Mouse (Mus musculus) large intestine, adult 2 months (tissue): ENCODE measurements around the gene Mfrp. TPM values are rescaled to one million over a fixed set of nuclear protein-coding genes. Genes with fewer than 3 reads are reported as not detected.

Source experiments
- DNase-seq: peaks from one replicate; pipeline ENCODE4 v3.0.0-alpha.2; 2012; ENCODE audit warnings: low read depth, low spot score
- WGBS: fragments of 180-500 bp; shearing (Covaris S2); methylation state at CpG from one replicate; pipeline ENCODE4 v1.1.7; 2018; 5-methylcytosine and 5-hydroxymethylcytosine counted together
- polyA plus RNA-seq: library from polyadenylated mRNA; depleted of rRNA; stranded (reverse); fragments of >200 nt; gene quantifications from 2 replicates; pipeline ENCODE4 v1.2.3, GENCODE M21; 2012; rRNA removed

Mfrp gene
- polyA plus RNA-seq = 0.03 TPM in 1 of 2 replicates, not detected in the other

GRCm38 (mm10) chr9:44101490-44101889 is at the start of gene Mfrp:
Gene Mfrp (plus strand): TSS chr9:44101729.
- no peak for DNase-seq
- WGBS = 87% methylated on average over 9 of the region's 9 CpGs

GRCm38 (mm10) chr9:44052855-44053254 is 48.7 kb upstream of the Mfrp start:
- no peak for DNase-seq
- 57% methylated on average over 3 of the region's 3 CpGs for WGBS

DNA sequence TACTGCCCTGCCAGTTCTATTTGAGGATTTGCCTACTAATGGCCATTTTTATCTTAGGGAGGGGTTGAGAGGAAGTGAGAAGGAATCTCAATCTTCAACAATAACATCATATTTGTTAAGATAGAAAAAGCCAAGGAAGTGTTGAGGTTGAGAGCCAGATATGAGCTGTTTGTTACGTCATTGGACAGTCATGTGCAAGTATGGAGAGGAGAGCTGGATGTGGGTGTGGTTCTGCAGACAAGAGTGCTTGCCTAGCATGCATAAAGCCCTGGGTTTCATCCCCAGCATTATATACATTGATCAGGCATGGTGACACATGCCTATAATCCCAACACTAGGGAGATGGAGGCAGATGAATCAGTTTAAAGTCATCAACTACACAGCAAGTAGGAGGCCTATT is 47.6 kb upstream of the Mfrp start:
- DNase-seq = no peak
- WGBS = 41% methylated on average over 1 of the region's 1 CpGs

GRCm38 (mm10) chr9:44058606-44059005 is 42.9 kb upstream of the Mfrp start:
- no peak for DNase-seq
- 86% methylated on average over 6 of the region's 6 CpGs for WGBS

GRCm38 (mm10) chr9:44065177-44065576 is 36.4 kb upstream of the Mfrp start:
- WGBS = 26% methylated on average over 1 of the region's 1 CpGs

GRCm38 (mm10) chr9:44066785-44067225 is 34.7 kb upstream of the Mfrp start, which contains the start of gene Usp2:
Gene Usp2 (plus strand): TSS chr9:44067021.
- WGBS = under 1% methylated on average over 38 of the region's 38 CpGs
- peak; percentile 92 for DNase-seq

More at GRCm38 (mm10) chr9:44065177-44065576, 36.4 kb upstream of the Mfrp start:
- DNase-seq = no peak

- WGBS = 11% methylated on average over 15 of the region's 15 CpGs
Measured at GRCm38 (mm10) chr9:44067241-44067959, 34.1 kb upstream of the Mfrp start.

GRCm38 (mm10) chr9:44067960-44068330 is 33.6 kb upstream of the Mfrp start:
- WGBS = 83% methylated on average over 6 of the region's 6 CpGs
- no peak for DNase-seq

More at GRCm38 (mm10) chr9:44067241-44067959, 34.1 kb upstream of the Mfrp start:
- no peak for DNase-seq

GRCm38 (mm10) chr9:44069252-44069651 is 32.3 kb upstream of the Mfrp start:
- 60% methylated on average over 7 of the region's 7 CpGs for WGBS

GRCm38 (mm10) chr9:44070113-44070843 is 31.3 kb upstream of the Mfrp start:
- WGBS = 80% methylated on average over 14 of the region's 14 CpGs
- no peak for DNase-seq

More at GRCm38 (mm10) chr9:44069252-44069651, 32.3 kb upstream of the Mfrp start:
- DNase-seq = no peak

DNA sequence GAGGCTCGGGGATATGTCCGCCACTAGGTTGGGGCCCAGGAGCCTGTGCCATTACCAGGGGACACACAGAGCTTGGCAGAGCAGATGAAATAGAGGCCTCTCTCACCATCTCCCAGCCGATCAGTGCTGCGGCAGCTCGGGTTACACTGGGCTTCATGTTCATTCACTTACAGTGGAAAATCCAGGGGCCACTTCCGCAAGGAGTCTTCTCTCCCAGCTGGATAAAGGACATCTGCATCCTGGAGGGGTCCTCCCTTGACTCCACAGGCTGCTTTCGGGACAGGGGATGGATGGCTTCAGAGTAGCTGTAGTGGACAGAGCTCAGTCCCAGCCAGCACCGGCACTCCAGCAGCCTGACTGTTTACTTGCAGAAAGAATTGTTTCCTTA is 30.7 kb upstream of the Mfrp start:
- DNase-seq = no peak
- 64% methylated on average over 8 of the region's 8 CpGs for WGBS

DNA sequence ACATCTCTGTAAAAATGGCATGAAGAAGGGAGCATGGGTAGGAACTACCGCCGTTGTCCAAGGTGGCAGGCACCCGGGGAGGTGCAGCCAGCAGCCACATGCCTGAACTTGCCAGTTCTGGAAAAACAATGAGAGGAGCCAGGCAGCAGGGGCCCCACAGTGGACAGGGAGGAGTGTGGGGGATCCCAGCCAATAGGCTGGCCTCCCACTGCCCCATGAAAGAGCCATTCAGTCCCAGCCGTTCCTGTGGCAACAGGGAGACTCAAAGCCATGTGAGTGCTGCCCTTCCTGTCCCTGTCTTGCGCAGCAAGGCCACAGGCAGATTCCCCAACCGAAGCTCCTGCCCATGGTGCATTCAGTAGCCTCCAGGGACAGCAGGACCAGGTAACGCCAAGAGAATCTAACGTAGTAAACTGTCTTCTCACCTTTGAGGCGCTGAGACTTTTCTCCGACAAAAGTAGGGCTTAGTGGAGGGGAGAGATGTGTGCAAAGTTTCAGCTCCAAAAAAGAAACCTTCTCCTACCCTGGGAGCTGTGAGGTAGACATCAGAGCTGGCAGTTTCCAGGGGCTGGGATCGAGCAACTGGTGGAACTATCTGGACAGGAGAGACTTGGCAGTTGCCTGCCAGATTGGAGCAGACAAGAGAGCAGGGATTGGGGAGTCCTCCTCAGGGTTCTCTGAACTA is 29.5 kb upstream of the Mfrp start:
- no peak for DNase-seq
- 53% methylated on average over 11 of the region's 11 CpGs for WGBS

- DNase-seq = no peak
- WGBS = 59% methylated on average over 4 of the region's 4 CpGs
Measured at GRCm38 (mm10) chr9:44072599-44072915, 29.0 kb upstream of the Mfrp start.

- 87% methylated on average over 5 of the region's 5 CpGs for WGBS
Measured at GRCm38 (mm10) chr9:44073115-44073514, 28.4 kb upstream of the Mfrp start.

DNA sequence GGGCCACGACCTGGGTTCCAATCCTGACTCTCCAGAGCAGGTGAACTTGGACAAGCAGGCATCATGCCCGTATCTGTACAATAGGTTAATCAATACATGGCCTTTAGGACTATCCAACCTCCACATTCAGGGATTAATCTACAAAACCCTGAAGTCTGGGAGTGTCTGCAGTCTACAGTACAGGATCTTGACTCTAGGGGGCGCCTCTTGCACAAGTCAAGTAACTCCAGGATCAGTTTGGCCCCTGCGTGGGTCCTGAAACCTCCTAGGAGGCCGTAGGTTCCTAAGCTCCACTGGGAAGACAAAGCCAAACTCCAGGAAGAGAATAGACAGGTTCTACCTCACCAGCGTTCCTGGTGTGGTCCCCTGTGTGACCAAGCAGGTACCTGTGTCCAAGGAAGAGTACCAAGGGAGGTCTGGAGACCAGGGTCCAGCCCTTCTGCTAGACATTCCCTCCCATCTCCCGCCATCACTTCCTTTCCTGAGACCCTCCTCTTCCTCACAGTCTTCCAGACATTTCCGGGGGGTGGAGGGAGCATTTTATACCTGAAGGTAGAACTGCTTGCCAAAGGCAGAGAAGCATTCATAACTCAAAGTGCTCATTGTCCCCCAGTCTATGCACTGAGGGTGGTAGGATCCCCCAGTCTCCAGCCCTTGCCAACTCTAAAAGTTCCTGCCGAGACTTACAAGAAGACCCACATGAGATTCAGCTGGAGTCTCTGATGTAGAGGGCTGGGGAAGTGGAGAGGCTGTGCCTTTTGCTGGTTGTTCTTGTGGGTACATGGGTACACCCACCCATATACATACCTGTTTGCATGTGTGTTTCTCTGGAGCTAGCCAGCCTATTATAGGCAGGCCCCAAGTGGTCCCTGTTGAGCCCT is 26.9 kb upstream of the Mfrp start:
- no peak for DNase-seq

More at GRCm38 (mm10) chr9:44073115-44073514, 28.4 kb upstream of the Mfrp start:
- DNase-seq = no peak

DNA sequence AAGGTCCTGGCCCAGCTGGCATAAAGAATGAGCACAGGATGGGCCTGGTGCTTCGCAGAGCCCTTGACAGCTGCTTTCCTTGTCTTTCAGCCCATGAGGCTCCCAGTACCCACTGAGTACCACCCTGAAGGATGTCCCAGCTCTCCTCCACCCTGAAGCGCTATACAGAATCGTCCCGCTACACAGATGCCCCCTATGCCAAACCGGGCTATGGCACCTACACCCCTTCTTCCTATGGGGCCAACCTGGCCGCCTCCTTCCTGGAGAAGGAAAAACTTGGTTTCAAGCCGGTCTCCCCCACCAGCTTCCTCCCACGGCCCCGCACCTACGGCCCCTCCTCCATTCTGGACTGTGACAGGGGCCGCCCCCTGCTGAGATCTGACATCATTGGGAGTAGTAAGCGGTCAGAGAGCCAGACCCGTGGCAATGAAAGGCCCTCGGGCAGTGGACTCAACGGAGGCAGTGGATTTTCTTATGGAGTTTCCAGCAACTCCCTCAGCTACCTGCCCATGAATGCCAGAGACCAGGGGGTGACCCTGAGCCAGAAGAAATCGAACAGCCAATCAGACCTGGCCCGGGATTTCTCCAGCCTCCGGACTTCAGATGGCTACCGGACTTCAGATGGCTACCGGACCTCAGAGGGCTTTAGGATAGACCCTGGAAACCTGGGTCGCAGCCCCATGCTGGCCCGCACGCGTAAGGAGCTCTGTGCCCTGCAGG is 26.1 kb upstream of the Mfrp start:
- 83% methylated on average over 24 of the region's 24 CpGs for WGBS
- no peak for DNase-seq

More for the DNA sequence above, 26.9 kb upstream of the Mfrp start:
- 64% methylated on average over 9 of the region's 9 CpGs for WGBS

GRCm38 (mm10) chr9:44075996-44076763 is 25.3 kb upstream of the Mfrp start:
- DNase-seq = no peak

GRCm38 (mm10) chr9:44076764-44077120 is 24.8 kb upstream of the Mfrp start:
- no peak for DNase-seq
- WGBS = 18% methylated on average over 5 of the region's 5 CpGs

More at GRCm38 (mm10) chr9:44075996-44076763, 25.3 kb upstream of the Mfrp start:
- 75% methylated on average over 16 of the region's 16 CpGs for WGBS
